Mouse (Mus musculus): ENCODE measurements around the gene Otub2. TPM values are rescaled to one million over a fixed set of nuclear protein-coding genes. Genes with fewer than 3 reads are reported as not detected.

Gene Otub2
- polyA plus RNA-seq (2015; fragmentation: Nextera tagmentation; extraction: Ambion mirVana), result 23.8 TPM in 2 replicates

- H3K36me3 ChIP-seq (ENCODE audit: control insufficient read depth, insufficient read depth), result no peaks in the 10 kb centered on the region
- 1% methylated on average over 51 of the region's 58 CpGs for whole genome bisulfite sequencing
- peaks cover 11% of the 10 kb centered on the region for H3K4me1 ChIP-seq (replicated peaks; ENCODE audit: control insufficient read depth, insufficient read depth, low read length)
- peak within 1 kb of the TSS; percentile 92 for H3K4me3 ChIP-seq (replicated peaks; ENCODE audit: low read length)
- ATAC-seq, result peak; percentile 100
- peak within 1 kb of the TSS; percentile 98 for H3K9ac ChIP-seq (replicated peaks; ENCODE audit: low read depth, low read length)
- no peaks in the 10 kb centered on the region for H3K27me3 ChIP-seq (replicated peaks; ENCODE audit: control insufficient read depth, insufficient read depth, low read length)
- H3K9me3 ChIP-seq (ENCODE audit: control insufficient read depth, low read length), result no peaks in the 10 kb centered on the region
- H3K4me2 ChIP-seq (ENCODE audit: low read length), result peak within 1 kb of the TSS; percentile 90
- H3K27ac ChIP-seq (ENCODE audit: low read length), result peak within 1 kb of the TSS; percentile 26; the same call in 1 of the 2 replicates
These were observed at the start of gene Otub2 for GRCm38 (mm10) chr12:103388505-103389347. Gene Otub2, plus strand, starts transcription at chr12:103388682.

- Histone ChIP-seq H3K9me3 (ENCODE audit: control insufficient read depth, low read length) (no peaks in the 10 kb centered on the region), H3K4me1 (replicated peaks; ENCODE audit: control insufficient read depth, insufficient read depth, low read length) (no peaks in the 10 kb centered on the region), H3K36me3 (ENCODE audit: control insufficient read depth, insufficient read depth) (no peaks in the 10 kb centered on the region), H3K4me2 (ENCODE audit: low read length) (no peak overlapping the region), H3K27ac (ENCODE audit: low read length) (no peak overlapping the region), H3K9ac (replicated peaks; ENCODE audit: low read depth, low read length) (no peak overlapping the region), H3K4me3 (replicated peaks; ENCODE audit: low read length) (no peak overlapping the region), H3K27me3 (replicated peaks; ENCODE audit: control insufficient read depth, insufficient read depth, low read length) (no peaks in the 10 kb centered on the region)
- 93% methylated on average over 5 of the region's 5 CpGs for WGBS
- ATAC-seq, result no peak
These were observed 47.3 kb upstream of the Otub2 start for GRCm38 (mm10) chr12:103341212-103341611.

GRCm38 (mm10) chr12:103343456-103343855 lies 45.0 kb upstream of the Otub2 start:
- ATAC-seq, result no peak
- Histone ChIP-seq H3K27me3 (replicated peaks; ENCODE audit: control insufficient read depth, insufficient read depth, low read length) (no peaks in the 10 kb centered on the region), H3K36me3 (ENCODE audit: control insufficient read depth, insufficient read depth) (no peaks in the 10 kb centered on the region), H3K4me3 (replicated peaks; ENCODE audit: low read length) (no peak overlapping the region), H3K9me3 (ENCODE audit: control insufficient read depth, low read length) (no peaks in the 10 kb centered on the region), H3K4me1 (replicated peaks; ENCODE audit: control insufficient read depth, insufficient read depth, low read length) (no peaks in the 10 kb centered on the region), H3K4me2 (ENCODE audit: low read length) (no peak overlapping the region), H3K9ac (replicated peaks; ENCODE audit: low read depth, low read length) (no peak overlapping the region), H3K27ac (ENCODE audit: low read length) (no peak overlapping the region)
- WGBS, result 77% methylated on average over 8 of the region's 8 CpGs

- no peak overlapping the region for H3K27ac ChIP-seq (ENCODE audit: low read length)
- H3K36me3 ChIP-seq (ENCODE audit: control insufficient read depth, insufficient read depth), result no peaks in the 10 kb centered on the region
- H3K9ac ChIP-seq (replicated peaks; ENCODE audit: low read depth, low read length), result no peak overlapping the region
- H3K9me3 ChIP-seq (ENCODE audit: control insufficient read depth, low read length), result no peaks in the 10 kb centered on the region
- H3K4me1 ChIP-seq (replicated peaks; ENCODE audit: control insufficient read depth, insufficient read depth, low read length), result no peaks in the 10 kb centered on the region
- no peak for ATAC-seq
- no peak overlapping the region for H3K4me3 ChIP-seq (replicated peaks; ENCODE audit: low read length)
- 90% methylated on average over 7 of the region's 7 CpGs for WGBS
- H3K27me3 ChIP-seq (replicated peaks; ENCODE audit: control insufficient read depth, insufficient read depth, low read length), result no peaks in the 10 kb centered on the region
- no peak overlapping the region for H3K4me2 ChIP-seq (ENCODE audit: low read length)
These were observed 43.5 kb upstream of the Otub2 start for GRCm38 (mm10) chr12:103344934-103345333.

- no peaks in the 10 kb centered on the region for H3K9me3 ChIP-seq (ENCODE audit: control insufficient read depth, low read length)
- no peaks in the 10 kb centered on the region for H3K27me3 ChIP-seq (replicated peaks; ENCODE audit: control insufficient read depth, insufficient read depth, low read length)
- H3K36me3 ChIP-seq (ENCODE audit: control insufficient read depth, insufficient read depth), result no peaks in the 10 kb centered on the region
- no peaks in the 10 kb centered on the region for H3K4me1 ChIP-seq (replicated peaks; ENCODE audit: control insufficient read depth, insufficient read depth, low read length)
- no peak overlapping the region for H3K9ac ChIP-seq (replicated peaks; ENCODE audit: low read depth, low read length)
- ATAC-seq, result no peak
- no peak overlapping the region for H3K27ac ChIP-seq (ENCODE audit: low read length)
- no peak overlapping the region for H3K4me2 ChIP-seq (ENCODE audit: low read length)
- no peak overlapping the region for H3K4me3 ChIP-seq (replicated peaks; ENCODE audit: low read length)
- 88% methylated on average over 8 of the region's 8 CpGs for WGBS
These were observed 41.5 kb upstream of the Otub2 start for GRCm38 (mm10) chr12:103346945-103347344.

- WGBS, result 67% methylated on average over 5 of the region's 5 CpGs
- Histone ChIP-seq H3K9ac (replicated peaks; ENCODE audit: low read depth, low read length) (no peak overlapping the region), H3K27me3 (replicated peaks; ENCODE audit: control insufficient read depth, insufficient read depth, low read length) (no peaks in the 10 kb centered on the region), H3K4me1 (replicated peaks; ENCODE audit: control insufficient read depth, insufficient read depth, low read length) (no peaks in the 10 kb centered on the region), H3K4me3 (replicated peaks; ENCODE audit: low read length) (no peak overlapping the region), H3K36me3 (ENCODE audit: control insufficient read depth, insufficient read depth) (no peaks in the 10 kb centered on the region), H3K4me2 (ENCODE audit: low read length) (no peak overlapping the region), H3K27ac (ENCODE audit: low read length) (no peak overlapping the region), H3K9me3 (ENCODE audit: control insufficient read depth, low read length) (no peaks in the 10 kb centered on the region)
- no peak for ATAC-seq
These were observed 41.1 kb upstream of the Otub2 start for GRCm38 (mm10) chr12:103347406-103347805.

- ATAC-seq, result peak; percentile 80
- no peak overlapping the region for H3K27ac ChIP-seq (ENCODE audit: low read length)
- H3K4me1 ChIP-seq (replicated peaks; ENCODE audit: control insufficient read depth, insufficient read depth, low read length), result no peaks in the 10 kb centered on the region
- no peak overlapping the region for H3K9ac ChIP-seq (replicated peaks; ENCODE audit: low read depth, low read length)
- H3K36me3 ChIP-seq (ENCODE audit: control insufficient read depth, insufficient read depth), result no peaks in the 10 kb centered on the region
- H3K27me3 ChIP-seq (replicated peaks; ENCODE audit: control insufficient read depth, insufficient read depth, low read length), result no peaks in the 10 kb centered on the region
- no peak overlapping the region for H3K4me3 ChIP-seq (replicated peaks; ENCODE audit: low read length)
- WGBS, result 5% methylated on average over 3 of the region's 3 CpGs
- no peak overlapping the region for H3K4me2 ChIP-seq (ENCODE audit: low read length)
- H3K9me3 ChIP-seq (ENCODE audit: control insufficient read depth, low read length), result no peaks in the 10 kb centered on the region
These were observed 40.0 kb upstream of the Otub2 start for GRCm38 (mm10) chr12:103348506-103348905.

GRCm38 (mm10) chr12:103352735-103353134 lies 35.7 kb upstream of the Otub2 start:
- WGBS, result 91% methylated on average over 6 of the region's 6 CpGs
- no peak for ATAC-seq

GRCm38 (mm10) chr12:103353538-103353937 lies 34.9 kb upstream of the Otub2 start:
- no peak overlapping the region for H3K4me3 ChIP-seq (replicated peaks; ENCODE audit: low read length)
- H3K9me3 ChIP-seq (ENCODE audit: control insufficient read depth, low read length), result no peaks in the 10 kb centered on the region
- no peaks in the 10 kb centered on the region for H3K27me3 ChIP-seq (replicated peaks; ENCODE audit: control insufficient read depth, insufficient read depth, low read length)
- 15% methylated on average over 5 of the region's 5 CpGs for WGBS
- no peak overlapping the region for H3K4me2 ChIP-seq (ENCODE audit: low read length)
- no peaks in the 10 kb centered on the region for H3K4me1 ChIP-seq (replicated peaks; ENCODE audit: control insufficient read depth, insufficient read depth, low read length)
- no peak overlapping the region for H3K27ac ChIP-seq (ENCODE audit: low read length)
- H3K9ac ChIP-seq (replicated peaks; ENCODE audit: low read depth, low read length), result no peak overlapping the region
- ATAC-seq, result peak; percentile 65
- H3K36me3 ChIP-seq (ENCODE audit: control insufficient read depth, insufficient read depth), result no peaks in the 10 kb centered on the region

More at GRCm38 (mm10) chr12:103352735-103353134, 35.7 kb upstream of the Otub2 start:
- Histone ChIP-seq H3K36me3 (ENCODE audit: control insufficient read depth, insufficient read depth) (no peaks in the 10 kb centered on the region), H3K9me3 (ENCODE audit: control insufficient read depth, low read length) (no peaks in the 10 kb centered on the region), H3K9ac (replicated peaks; ENCODE audit: low read depth, low read length) (no peak overlapping the region), H3K4me1 (replicated peaks; ENCODE audit: control insufficient read depth, insufficient read depth, low read length) (no peaks in the 10 kb centered on the region), H3K27ac (ENCODE audit: low read length) (no peak overlapping the region), H3K27me3 (replicated peaks; ENCODE audit: control insufficient read depth, insufficient read depth, low read length) (no peaks in the 10 kb centered on the region), H3K4me3 (replicated peaks; ENCODE audit: low read length) (no peak overlapping the region), H3K4me2 (ENCODE audit: low read length) (no peak overlapping the region)

Data from forebrain, embryonic 16.5 days (tissue).